Mouse (Mus musculus): ENCODE data around the gene Hdgfl2. TPM values are rescaled to one million over a fixed set of nuclear protein-coding genes. Genes with fewer than 3 reads are reported as not detected.
A peak's percentile ranks its signal among the peaks of the same experiment; 100 is the strongest.

Gene Hdgfl2
- polyA plus RNA-seq, 1 experiment from 2014 or later: 56.5 TPM

DNA sequence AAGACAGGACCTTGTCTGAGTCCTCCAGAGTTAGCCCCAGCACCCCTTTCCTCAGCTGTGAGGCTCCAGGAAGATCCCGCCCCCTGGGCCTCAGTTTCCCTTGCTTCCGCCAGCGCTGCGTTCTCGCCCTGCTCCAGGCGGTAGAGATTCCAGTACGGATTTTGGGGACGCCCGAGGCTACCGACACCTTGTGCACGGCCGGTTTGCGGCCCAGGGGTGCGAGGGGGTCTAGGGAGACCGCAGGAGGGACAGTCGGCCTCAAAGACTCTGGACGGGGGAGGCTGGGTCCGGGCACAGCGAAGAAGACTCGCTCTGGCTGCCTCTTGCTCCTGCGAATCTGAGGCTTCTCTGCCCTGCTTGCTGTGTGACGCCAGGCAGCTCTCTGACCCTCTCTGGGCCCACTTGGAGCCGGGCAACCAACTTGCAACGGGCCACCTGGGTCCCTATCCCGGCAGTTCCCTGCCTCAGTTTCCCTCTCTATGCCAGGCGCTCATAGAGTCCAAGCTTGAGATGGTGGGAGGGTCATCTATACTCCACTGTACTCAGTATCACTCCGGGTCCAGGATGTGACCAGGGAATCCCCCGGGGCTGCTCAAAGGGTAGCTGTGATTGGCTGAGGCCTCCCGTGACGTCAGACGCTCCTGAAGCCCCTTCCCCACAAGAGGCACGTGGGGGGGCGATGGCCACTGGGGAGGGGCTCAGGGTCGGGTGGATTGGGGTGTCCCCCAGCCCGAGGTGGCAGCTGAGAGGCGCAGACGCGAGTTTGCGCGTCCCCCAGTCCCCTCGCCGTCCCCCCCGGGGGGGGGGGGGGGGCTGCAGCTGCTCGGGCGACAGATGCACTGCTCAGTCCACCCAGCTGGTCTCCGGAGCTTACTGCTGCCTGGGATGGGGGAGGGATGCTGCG lies 62.5 kb downstream of the Hdgfl2 start:
- H3K4me1 ChIP-seq (ENCODE audit: control insufficient read depth in 2 of 2, insufficient read depth in 2 of 2, low read length in 2 of 2): peaks cover 4 to 18% of the 10 kb centered on the region in 2 experiments; a peak in 3 of 4 replicates
- no peaks in the 10 kb centered on the region for H3K36me3 ChIP-seq (ENCODE audit: control insufficient read depth, insufficient read depth, low read length)
- no peak overlapping the region for H3K27ac ChIP-seq (replicated peaks in 1 of 2; ENCODE audit: control insufficient read depth in 1 of 2, insufficient read depth in 1 of 2, low read depth in 2 of 2, low read length in 2 of 2)
- H3K27me3 ChIP-seq (ENCODE audit: control insufficient read depth, insufficient read depth, low read length): peaks cover 94% of the 10 kb centered on the region
- ATAC-seq (ENCODE audit: insufficient number of reproducible peaks, insufficient read depth, low FRiP score, low read depth): no peak
- under 1% methylated on average over 41 of the region's 47 CpGs for WGBS
- H3K9me3 ChIP-seq (ENCODE audit: control insufficient read depth, low read length): no peaks in the 10 kb centered on the region
- H3K9ac ChIP-seq (ENCODE audit: low read length): 0 out of 2 replicates have a peak overlapping the region, but pooled peaks have one; percentile 8
- peak overlapping the region; percentile 26 to 27; a peak in 3 of 4 replicates for H3K4me3 ChIP-seq (ENCODE audit: control insufficient read depth in 1 of 2, insufficient read depth in 1 of 2, low read depth in 1 of 2, low read length in 2 of 2)
- peak overlapping the region; percentile 60 for H3K4me2 ChIP-seq (ENCODE audit: low read length)

DNA sequence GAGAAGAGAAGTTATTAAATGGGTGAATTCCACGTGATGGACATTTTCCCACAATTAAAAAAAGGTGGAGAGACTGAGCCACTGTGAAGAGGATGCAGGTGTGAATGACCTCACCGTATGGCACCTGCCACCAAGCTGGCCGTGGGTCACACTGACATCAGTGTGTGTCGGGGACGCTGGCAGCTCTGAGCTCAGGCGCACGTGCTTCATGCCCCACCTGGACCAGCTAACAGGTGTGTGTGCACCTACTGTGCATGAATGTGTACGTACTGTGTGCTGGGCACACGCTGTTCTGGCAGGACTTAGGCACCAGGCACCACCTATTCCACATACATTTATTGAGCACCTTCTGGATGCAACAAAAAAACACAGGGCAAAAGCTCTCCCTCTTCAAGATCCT lies 65.1 kb downstream of the Hdgfl2 start:
- H3K4me1 ChIP-seq (ENCODE audit: control insufficient read depth in 2 of 2, insufficient read depth in 2 of 2, low read length in 2 of 2): peaks cover 3 to 18% of the 10 kb centered on the region in 2 experiments; a peak in 3 of 4 replicates

DNA sequence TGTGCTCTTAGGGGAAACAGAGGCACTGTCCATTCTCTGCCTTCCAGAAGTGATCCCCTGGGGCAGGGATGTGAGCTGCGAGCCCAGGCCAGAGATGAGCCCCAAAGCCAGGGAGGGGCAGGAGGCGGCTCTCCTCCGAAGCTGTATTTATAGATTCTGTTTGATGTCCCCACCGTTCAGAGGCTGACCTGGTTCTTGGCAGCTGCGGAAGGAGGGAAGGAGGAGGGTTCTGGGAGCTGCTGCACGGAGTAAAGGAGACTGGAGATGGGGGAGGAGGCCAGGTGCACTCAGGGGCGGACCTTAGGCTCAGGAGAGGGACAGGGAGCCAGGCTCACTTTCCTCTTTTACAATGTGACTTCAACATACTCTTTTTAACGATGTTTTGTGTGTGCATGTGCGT lies 66.7 kb downstream of the Hdgfl2 start:
- no peak overlapping the region for H3K9ac ChIP-seq (ENCODE audit: low read length)
- peaks cover 100% of the 10 kb centered on the region for H3K27me3 ChIP-seq (ENCODE audit: control insufficient read depth, insufficient read depth, low read length)
- H3K4me2 ChIP-seq (ENCODE audit: low read length): no peak overlapping the region
- no peak overlapping the region for H3K27ac ChIP-seq (replicated peaks in 1 of 2; ENCODE audit: control insufficient read depth in 1 of 2, insufficient read depth in 1 of 2, low read depth in 2 of 2, low read length in 2 of 2)
- H3K36me3 ChIP-seq (ENCODE audit: control insufficient read depth, insufficient read depth, low read length): no peaks in the 10 kb centered on the region
- H3K4me1 ChIP-seq (ENCODE audit: control insufficient read depth in 2 of 2, insufficient read depth in 2 of 2, low read length in 2 of 2): peaks cover 3 to 13% of the 10 kb centered on the region in 2 experiments; a peak in 3 of 4 replicates
- no peak for ATAC-seq (ENCODE audit: insufficient number of reproducible peaks, insufficient read depth, low FRiP score, low read depth)
- no peaks in the 10 kb centered on the region for H3K9me3 ChIP-seq (ENCODE audit: control insufficient read depth, low read length)
- no peak overlapping the region for H3K4me3 ChIP-seq (ENCODE audit: control insufficient read depth in 1 of 2, insufficient read depth in 1 of 2, low read depth in 1 of 2, low read length in 2 of 2)
- WGBS: 13% methylated on average over 9 of the region's 9 CpGs

More for the DNA sequence above, 65.1 kb downstream of the Hdgfl2 start:
- Histone ChIP-seq H3K36me3 (ENCODE audit: control insufficient read depth, insufficient read depth, low read length) (no peaks in the 10 kb centered on the region), H3K4me3 (ENCODE audit: control insufficient read depth in 1 of 2, insufficient read depth in 1 of 2, low read depth in 1 of 2, low read length in 2 of 2) (no peak overlapping the region), H3K27ac (replicated peaks in 1 of 2; ENCODE audit: control insufficient read depth in 1 of 2, insufficient read depth in 1 of 2, low read depth in 2 of 2, low read length in 2 of 2) (no peak overlapping the region), H3K9me3 (ENCODE audit: control insufficient read depth, low read length) (no peaks in the 10 kb centered on the region), H3K9ac (ENCODE audit: low read length) (no peak overlapping the region), H3K27me3 (ENCODE audit: control insufficient read depth, insufficient read depth, low read length) (peaks cover 100% of the 10 kb centered on the region), H3K4me2 (ENCODE audit: low read length) (no peak overlapping the region)
- ATAC-seq (ENCODE audit: insufficient number of reproducible peaks, insufficient read depth, low FRiP score, low read depth): no peak
- 67% methylated on average over 9 of the region's 9 CpGs for WGBS

DNA sequence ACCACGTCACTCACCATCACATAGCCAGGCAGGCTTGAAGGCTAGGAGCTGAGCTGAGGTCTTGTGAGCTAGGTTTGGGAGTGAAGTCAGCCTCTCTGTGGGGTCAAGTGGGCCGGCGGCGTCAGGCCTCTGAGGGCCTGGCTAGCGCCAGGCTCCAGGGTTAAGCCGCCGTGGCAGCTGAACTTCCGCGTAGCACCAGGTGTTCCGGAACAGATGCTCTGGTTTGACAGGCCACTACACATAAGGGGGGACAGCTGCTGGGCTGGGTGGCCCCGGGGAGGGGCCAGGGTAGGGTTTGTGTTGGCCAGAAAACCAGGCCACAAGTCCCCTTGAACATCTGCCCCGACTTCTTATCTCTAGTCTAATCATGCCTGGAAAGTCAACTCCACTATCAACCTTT lies 68.0 kb downstream of the Hdgfl2 start:
- H3K4me1 ChIP-seq (ENCODE audit: control insufficient read depth in 2 of 2, insufficient read depth in 2 of 2, low read length in 2 of 2): peaks cover 0 to 4% of the 10 kb centered on the region in 2 experiments; a peak in 1 of 4 replicates
- no peak overlapping the region for H3K4me3 ChIP-seq (ENCODE audit: control insufficient read depth in 1 of 2, insufficient read depth in 1 of 2, low read depth in 1 of 2, low read length in 2 of 2)
- no peak overlapping the region for H3K27ac ChIP-seq (replicated peaks in 1 of 2; ENCODE audit: control insufficient read depth in 1 of 2, insufficient read depth in 1 of 2, low read depth in 2 of 2, low read length in 2 of 2)
- no peak overlapping the region for H3K4me2 ChIP-seq (ENCODE audit: low read length)
- no peak for ATAC-seq (ENCODE audit: insufficient number of reproducible peaks, insufficient read depth, low FRiP score, low read depth)
- H3K27me3 ChIP-seq (ENCODE audit: control insufficient read depth, insufficient read depth, low read length): peaks cover 98% of the 10 kb centered on the region
- WGBS: 58% methylated on average over 12 of the region's 12 CpGs
- H3K9ac ChIP-seq (ENCODE audit: low read length): no peak overlapping the region
- H3K36me3 ChIP-seq (ENCODE audit: control insufficient read depth, insufficient read depth, low read length): no peaks in the 10 kb centered on the region
- no peaks in the 10 kb centered on the region for H3K9me3 ChIP-seq (ENCODE audit: control insufficient read depth, low read length)

DNA sequence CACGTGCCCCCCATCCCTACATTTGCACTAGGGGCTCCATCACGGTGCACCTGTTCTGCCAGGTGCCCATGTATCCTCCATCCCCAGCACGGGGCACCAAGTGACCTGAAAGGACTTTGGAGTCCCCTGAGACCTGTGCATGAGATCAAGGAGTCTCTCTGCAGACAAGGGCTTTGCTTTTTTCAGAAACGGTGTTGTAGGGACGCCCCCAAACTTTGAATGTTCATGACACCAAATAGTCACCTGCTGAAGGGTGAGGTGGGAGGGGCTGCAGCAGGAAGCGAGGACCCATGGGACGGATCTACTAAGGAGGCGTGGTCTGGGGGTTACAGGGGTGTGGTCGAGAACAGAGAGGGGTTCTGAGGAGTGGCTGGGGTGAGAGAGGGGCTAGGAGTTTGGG lies 68.8 kb downstream of the Hdgfl2 start:
- Histone ChIP-seq H3K4me2 (ENCODE audit: low read length) (no peak overlapping the region), H3K27me3 (ENCODE audit: control insufficient read depth, insufficient read depth, low read length) (peaks cover 98% of the 10 kb centered on the region), H3K9me3 (ENCODE audit: control insufficient read depth, low read length) (no peaks in the 10 kb centered on the region), H3K9ac (ENCODE audit: low read length) (no peak overlapping the region), H3K36me3 (ENCODE audit: control insufficient read depth, insufficient read depth, low read length) (no peaks in the 10 kb centered on the region), H3K4me3 (ENCODE audit: control insufficient read depth in 1 of 2, insufficient read depth in 1 of 2, low read depth in 1 of 2, low read length in 2 of 2) (no peak overlapping the region), H3K4me1 (ENCODE audit: control insufficient read depth in 2 of 2, insufficient read depth in 2 of 2, low read length in 2 of 2) (peaks cover 0 to 4% of the 10 kb centered on the region in 2 experiments; a peak in 1 of 4 replicates), H3K27ac (replicated peaks in 1 of 2; ENCODE audit: control insufficient read depth in 1 of 2, insufficient read depth in 1 of 2, low read depth in 2 of 2, low read length in 2 of 2) (no peak overlapping the region)
- 14% methylated on average over 9 of the region's 9 CpGs for WGBS
- no peak for ATAC-seq (ENCODE audit: insufficient number of reproducible peaks, insufficient read depth, low FRiP score, low read depth)

DNA sequence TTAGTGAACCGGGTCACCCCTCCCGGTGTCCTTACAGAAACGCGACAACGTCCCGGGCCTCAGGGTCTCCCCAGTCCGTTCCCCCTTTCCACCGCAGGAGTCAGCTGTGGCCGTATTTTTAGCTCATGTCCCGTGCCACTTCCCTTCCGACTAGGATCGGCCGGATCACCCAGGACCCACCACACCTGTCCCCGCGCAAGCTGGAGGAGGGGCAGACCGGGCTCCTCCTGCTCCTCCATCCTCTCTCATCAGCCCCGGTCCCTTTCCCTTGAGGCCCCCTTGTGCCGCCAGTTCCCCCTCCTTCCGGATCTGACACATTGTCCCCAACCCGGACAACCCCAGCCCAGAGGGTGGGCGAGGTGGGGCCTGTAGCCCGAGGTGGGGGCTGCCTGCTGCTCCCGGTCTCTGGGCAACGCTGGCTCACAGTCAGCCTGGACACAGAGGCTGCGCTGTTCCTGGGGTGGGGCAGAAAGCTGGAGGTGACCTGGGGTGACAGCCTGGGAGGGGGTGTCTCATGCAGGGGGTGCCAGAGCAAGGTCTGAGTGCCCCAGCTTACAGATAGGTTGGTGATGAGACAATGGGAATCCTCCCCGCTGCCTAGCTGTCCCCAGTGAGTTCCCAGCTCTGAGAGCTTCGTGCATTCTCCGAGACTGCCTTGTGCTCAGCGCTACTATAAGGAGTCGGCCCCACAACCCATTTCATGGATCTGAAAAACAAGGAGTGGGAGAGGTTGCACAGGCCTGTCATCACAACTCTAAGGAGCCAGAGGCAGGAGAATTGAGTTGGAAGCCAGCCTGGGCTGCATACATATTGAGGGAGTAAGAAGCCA lies 69.6 kb downstream of the Hdgfl2 start:
- peaks cover 0 to 4% of the 10 kb centered on the region in 2 experiments; a peak in 1 of 4 replicates for H3K4me1 ChIP-seq (ENCODE audit: control insufficient read depth in 2 of 2, insufficient read depth in 2 of 2, low read length in 2 of 2)
- H3K9me3 ChIP-seq (ENCODE audit: control insufficient read depth, low read length): no peaks in the 10 kb centered on the region
- peak overlapping the region in 1 of 2 experiments; percentile 3; a peak in 1 of 4 replicates for H3K4me3 ChIP-seq (ENCODE audit: control insufficient read depth in 1 of 2, insufficient read depth in 1 of 2, low read depth in 1 of 2, low read length in 2 of 2)
- WGBS: 3% methylated on average over 30 of the region's 30 CpGs
- no peak overlapping the region; the same call in 1 of the 2 replicates for H3K9ac ChIP-seq (ENCODE audit: low read length)
- H3K4me2 ChIP-seq (ENCODE audit: low read length): 0 out of 2 replicates have a peak overlapping the region, but pooled peaks have one; percentile 18
- no peak for ATAC-seq (ENCODE audit: insufficient number of reproducible peaks, insufficient read depth, low FRiP score, low read depth)
- H3K27ac ChIP-seq (replicated peaks in 1 of 2; ENCODE audit: control insufficient read depth in 1 of 2, insufficient read depth in 1 of 2, low read depth in 2 of 2, low read length in 2 of 2): no peak overlapping the region
- H3K27me3 ChIP-seq (ENCODE audit: control insufficient read depth, insufficient read depth, low read length): peaks cover 97% of the 10 kb centered on the region
- no peaks in the 10 kb centered on the region for H3K36me3 ChIP-seq (ENCODE audit: control insufficient read depth, insufficient read depth, low read length)

DNA sequence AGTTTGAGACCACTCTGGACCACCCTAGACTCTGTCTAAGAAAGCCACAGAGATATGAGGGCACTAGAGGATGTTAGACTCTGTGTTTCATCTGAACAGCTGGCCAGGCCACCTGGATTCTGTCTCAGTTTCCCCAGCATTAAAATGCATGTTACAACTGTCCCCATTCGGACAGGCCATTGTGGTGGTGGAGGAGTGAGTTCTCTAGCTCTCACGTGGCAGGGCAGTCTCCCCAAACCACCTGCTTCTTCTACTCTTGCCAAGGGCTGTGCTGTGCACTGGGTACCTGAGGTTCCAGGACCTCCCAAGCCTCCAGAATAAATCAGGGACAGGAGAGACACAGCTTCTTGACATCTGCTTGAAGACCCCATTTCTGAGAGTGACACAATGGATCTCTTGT lies 70.5 kb downstream of the Hdgfl2 start:
- no peak for ATAC-seq (ENCODE audit: insufficient number of reproducible peaks, insufficient read depth, low FRiP score, low read depth)
- peaks cover 95% of the 10 kb centered on the region for H3K27me3 ChIP-seq (ENCODE audit: control insufficient read depth, insufficient read depth, low read length)
- 51% methylated on average over 2 of the region's 2 CpGs for WGBS
- H3K9ac ChIP-seq (ENCODE audit: low read length): no peak overlapping the region
- no peak overlapping the region for H3K27ac ChIP-seq (replicated peaks in 1 of 2; ENCODE audit: control insufficient read depth in 1 of 2, insufficient read depth in 1 of 2, low read depth in 2 of 2, low read length in 2 of 2)
- H3K4me2 ChIP-seq (ENCODE audit: low read length): no peak overlapping the region
- no peaks in the 10 kb centered on the region for H3K36me3 ChIP-seq (ENCODE audit: control insufficient read depth, insufficient read depth, low read length)
- H3K9me3 ChIP-seq (ENCODE audit: control insufficient read depth, low read length): no peaks in the 10 kb centered on the region
- peaks cover 0 to 4% of the 10 kb centered on the region in 2 experiments; a peak in 1 of 4 replicates for H3K4me1 ChIP-seq (ENCODE audit: control insufficient read depth in 2 of 2, insufficient read depth in 2 of 2, low read length in 2 of 2)
- no peak overlapping the region for H3K4me3 ChIP-seq (ENCODE audit: control insufficient read depth in 1 of 2, insufficient read depth in 1 of 2, low read depth in 1 of 2, low read length in 2 of 2)

Measured in heart, embryonic 14.5 days (tissue).